Mouse (Mus musculus): ENCODE results near the gene Ccm2.

- TF ChIP-seq POLR2A (IDR thresholded peaks at IDR 0.05; ENCODE audit: control insufficient read depth, low read depth, low read length), result no peak
- no peak for TF ChIP-seq CTCF (IDR thresholded peaks at IDR 0.05; ENCODE audit: control insufficient read depth, insufficient read depth, insufficient replicate concordance, low read depth, low read length)
These were observed 26.0 kb upstream of the Ccm2 start, which contains the start of gene Myo1g for GRCm38 (mm10) chr11:6520507-6521173.
